Mouse (Mus musculus): ENCODE measurements around the gene Pik3c2g. TPM values are rescaled to one million over a fixed set of nuclear protein-coding genes. Genes with fewer than 3 reads are reported as not detected.

The Pik3c2g gene
- total RNA-seq (2023): not detected

GRCm38 (mm10) chr6:139586892-139587291 lies at the start of gene Pik3c2g:
TSS of gene Pik3c2g (plus strand) at chr6:139587221.

Other genes starting within 250 kb of the Pik3c2g start
- not detected for gene Rergl, start 85.2 kb upstream of the Pik3c2g start, total RNA-seq (2023)

Data from CD8-positive naive resting alpha-beta T cell, adult 57 days (primary cell).